Mouse (Mus musculus): Measurements from ENCODE around the gene Arpp19.

Gene Arpp19

GRCm38 (mm10) chr9:75040566-75040965, 3.2 kb downstream of the Arpp19 start:
- DNase-seq = no peak

- no peak for DNase-seq
Observed at GRCm38 (mm10) chr9:75041840-75042525, 4.6 kb downstream of the Arpp19 start.

- no peak for DNase-seq
Observed at GRCm38 (mm10) chr9:75043191-75043590, 5.8 kb downstream of the Arpp19 start.

GRCm38 (mm10) chr9:75047079-75047478, 9.7 kb downstream of the Arpp19 start:
- DNase-seq = no peak

GRCm38 (mm10) chr9:75049100-75049499, 11.7 kb downstream of the Arpp19 start:
- no peak for DNase-seq

- DNase-seq = peak; percentile 77
Observed at GRCm38 (mm10) chr9:75050003-75050402, 12.6 kb downstream of the Arpp19 start.

- DNase-seq = no peak
Observed at GRCm38 (mm10) chr9:75051841-75052240, 14.4 kb downstream of the Arpp19 start.

- DNase-seq = no peak
Observed at GRCm38 (mm10) chr9:75055046-75055445, 17.6 kb downstream of the Arpp19 start.

GRCm38 (mm10) chr9:75064678-75065331, 27.4 kb downstream of the Arpp19 start:
- DNase-seq = no peak

- DNase-seq = no peak
Observed at GRCm38 (mm10) chr9:75070457-75071028, 33.1 kb downstream of the Arpp19 start, which contains the start of gene Myo5a. Myo5a (plus strand) TSS chr9:75071015.

- peak; percentile 87 for DNase-seq
Observed at GRCm38 (mm10) chr9:75071029-75071705, 33.8 kb downstream of the Arpp19 start.

GRCm38 (mm10) chr9:75071706-75072192, 34.3 kb downstream of the Arpp19 start:
- DNase-seq = no peak

- no peak for DNase-seq
Observed at GRCm38 (mm10) chr9:75072361-75072760, 34.9 kb downstream of the Arpp19 start.

GRCm38 (mm10) chr9:75077191-75077590, 39.8 kb downstream of the Arpp19 start:
- DNase-seq = no peak

GRCm38 (mm10) chr9:75085242-75085824, 47.9 kb downstream of the Arpp19 start:
- no peak for DNase-seq

- DNase-seq = no peak
Observed at GRCm38 (mm10) chr9:75087823-75088222, 50.4 kb downstream of the Arpp19 start.

GRCm38 (mm10) chr9:75089285-75089684, 51.9 kb downstream of the Arpp19 start:
- no peak for DNase-seq

GRCm38 (mm10) chr9:75092134-75092533, 54.7 kb downstream of the Arpp19 start:
- no peak for DNase-seq

GRCm38 (mm10) chr9:75094762-75095161, 57.3 kb downstream of the Arpp19 start:
- no peak for DNase-seq

GRCm38 (mm10) chr9:75098937-75099336, 61.5 kb downstream of the Arpp19 start:
- no peak for DNase-seq

GRCm38 (mm10) chr9:75100157-75100781, 62.9 kb downstream of the Arpp19 start:
- no peak for DNase-seq

- no peak for DNase-seq
Observed at GRCm38 (mm10) chr9:75102131-75102530, 64.7 kb downstream of the Arpp19 start.
